Mouse (Mus musculus): ENCODE measurements at regions not wholly inside any gene's neighbourhood (a gene's known extent, or its start where the extent isn't known, plus 50 kb on each side); places are given as distances from the start of the nearest gene placed in this dataset.
A peak's percentile ranks its signal among the peaks of the same experiment; 100 is the strongest.

DNA sequence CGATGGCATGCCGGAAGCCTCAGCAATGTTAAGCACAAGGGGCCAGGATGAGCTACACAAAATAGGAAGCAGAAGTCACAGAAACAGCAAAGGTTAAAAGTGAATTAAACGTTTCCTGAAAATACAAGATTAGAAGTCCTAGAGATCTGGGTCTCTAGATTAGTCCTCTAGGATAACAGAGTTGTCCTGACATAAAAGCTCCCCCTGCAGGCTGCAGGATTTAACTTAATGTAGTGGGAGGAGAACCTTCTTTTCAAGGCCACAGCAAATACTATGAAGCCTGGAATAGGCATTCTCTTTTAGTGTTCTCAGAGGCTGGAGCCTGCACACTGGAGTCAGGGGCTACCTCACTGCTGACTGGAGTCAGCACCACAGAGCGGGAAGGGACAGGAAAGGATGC lies 604.1 kb upstream of the Adgrl2 start:
- WGBS: 71% methylated on average over 4 of the region's 4 CpGs
- H3K27me3 ChIP-seq: no peaks in the 10 kb centered on the region
- H3K36me3 ChIP-seq: no peaks in the 10 kb centered on the region
- H3K27ac ChIP-seq: no peak overlapping the region
- no peak overlapping the region for H3K9ac ChIP-seq
- H3K4me1 ChIP-seq: no peaks in the 10 kb centered on the region
- H3K9me3 ChIP-seq (replicated peaks): no peaks in the 10 kb centered on the region
- no peak overlapping the region for H3K4me3 ChIP-seq
- ATAC-seq (ENCODE audit: low FRiP score): no peak
- H3K4me2 ChIP-seq (replicated peaks): no peak overlapping the region

DNA sequence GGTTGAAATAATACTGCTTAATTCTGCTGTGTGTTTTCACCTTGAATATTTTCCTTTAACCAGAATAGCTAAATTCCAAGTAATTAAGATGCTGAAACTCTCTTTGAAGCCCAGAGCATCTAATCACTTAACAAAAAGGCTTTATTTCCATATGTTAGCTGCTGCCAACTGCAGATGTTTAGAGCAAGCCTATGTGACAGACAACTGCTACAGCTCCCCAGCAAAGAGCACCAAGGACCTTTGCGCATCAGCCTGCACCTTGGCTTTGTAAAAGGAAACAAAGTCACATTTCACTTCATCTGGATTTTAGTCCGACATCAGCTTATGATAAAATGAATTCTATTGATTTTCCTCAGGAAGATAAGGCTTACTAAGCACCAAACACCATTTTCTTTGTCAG lies 595.4 kb upstream of the Adgrl2 start:
- 40% methylated on average over 2 of the region's 2 CpGs for WGBS
- ATAC-seq (ENCODE audit: low FRiP score): no peak
- Histone ChIP-seq H3K4me2 (replicated peaks) (no peak overlapping the region), H3K36me3 (no peaks in the 10 kb centered on the region), H3K27me3 (no peaks in the 10 kb centered on the region), H3K9ac (no peak overlapping the region), H3K9me3 (replicated peaks) (no peaks in the 10 kb centered on the region), H3K4me1 (peaks cover 5% of the 10 kb centered on the region), H3K27ac (no peak overlapping the region), H3K4me3 (no peak overlapping the region)

DNA sequence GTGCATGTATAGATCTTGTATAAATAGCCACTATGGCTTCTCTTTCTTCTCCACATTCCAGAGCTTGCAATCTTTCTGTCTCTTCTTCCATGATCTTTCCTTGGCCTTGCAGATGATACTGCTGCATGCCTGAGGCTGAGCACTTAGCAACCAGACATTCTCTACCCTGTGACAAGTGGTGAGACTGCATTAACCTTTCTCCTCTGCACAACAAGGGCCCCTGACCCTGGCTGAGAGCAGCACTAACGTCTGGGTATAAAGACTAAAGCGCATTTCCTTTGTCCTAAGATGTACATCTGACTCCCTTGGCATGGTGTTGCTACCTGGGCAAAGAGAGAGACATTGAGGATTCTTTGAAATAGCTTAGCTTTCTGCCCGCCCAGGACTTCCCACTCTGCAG lies 590.8 kb upstream of the Adgrl2 start:
- H3K4me2 ChIP-seq (replicated peaks): no peak overlapping the region
- H3K4me1 ChIP-seq: peaks cover 5% of the 10 kb centered on the region
- ATAC-seq (ENCODE audit: low FRiP score): no peak
- H3K27me3 ChIP-seq: no peaks in the 10 kb centered on the region
- H3K36me3 ChIP-seq: no peaks in the 10 kb centered on the region
- 23% methylated on average over 3 of the region's 3 CpGs for WGBS
- no peaks in the 10 kb centered on the region for H3K9me3 ChIP-seq (replicated peaks)
- no peak overlapping the region for H3K27ac ChIP-seq
- H3K4me3 ChIP-seq: no peak overlapping the region
- no peak overlapping the region for H3K9ac ChIP-seq

DNA sequence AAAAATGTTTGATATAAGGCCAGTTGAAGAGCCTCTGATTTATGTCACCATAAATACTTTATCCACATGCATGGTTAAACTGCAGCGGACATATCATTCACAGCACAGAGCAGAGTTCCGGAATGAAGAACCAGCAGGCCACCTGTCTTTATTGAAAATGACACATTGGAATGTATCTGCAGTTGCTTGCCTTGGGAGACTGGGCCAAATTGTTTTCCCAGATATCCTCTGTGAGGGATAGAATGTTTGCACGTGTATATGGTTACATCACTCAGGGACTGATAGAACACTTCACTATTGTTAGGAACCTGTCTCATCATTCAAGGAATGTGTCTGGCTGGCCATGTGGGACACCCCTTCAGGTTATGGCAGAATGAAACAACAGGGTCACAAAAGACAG lies 585.3 kb upstream of the Adgrl2 start:
- ATAC-seq (ENCODE audit: low FRiP score): no peak
- 66% methylated on average over 3 of the region's 3 CpGs for WGBS
- no peaks in the 10 kb centered on the region for H3K4me1 ChIP-seq

GRCm38 (mm10) chr3:149566853-149567252 lies 576.5 kb upstream of the Adgrl2 start:
- no peak for ATAC-seq (ENCODE audit: low FRiP score)
- Histone ChIP-seq H3K9me3 (replicated peaks) (no peaks in the 10 kb centered on the region), H3K4me1 (no peaks in the 10 kb centered on the region), H3K9ac (no peak overlapping the region), H3K4me3 (no peak overlapping the region), H3K27ac (no peak overlapping the region), H3K36me3 (no peaks in the 10 kb centered on the region), H3K4me2 (replicated peaks) (no peak overlapping the region), H3K27me3 (no peaks in the 10 kb centered on the region)
- 86% methylated on average over 6 of the region's 6 CpGs for WGBS

More for the DNA sequence above, 585.3 kb upstream of the Adgrl2 start:
- Histone ChIP-seq H3K4me3 (no peak overlapping the region), H3K4me2 (replicated peaks) (no peak overlapping the region), H3K27ac (no peak overlapping the region), H3K36me3 (no peaks in the 10 kb centered on the region), H3K9me3 (replicated peaks) (no peaks in the 10 kb centered on the region), H3K9ac (no peak overlapping the region), H3K27me3 (no peaks in the 10 kb centered on the region)

DNA sequence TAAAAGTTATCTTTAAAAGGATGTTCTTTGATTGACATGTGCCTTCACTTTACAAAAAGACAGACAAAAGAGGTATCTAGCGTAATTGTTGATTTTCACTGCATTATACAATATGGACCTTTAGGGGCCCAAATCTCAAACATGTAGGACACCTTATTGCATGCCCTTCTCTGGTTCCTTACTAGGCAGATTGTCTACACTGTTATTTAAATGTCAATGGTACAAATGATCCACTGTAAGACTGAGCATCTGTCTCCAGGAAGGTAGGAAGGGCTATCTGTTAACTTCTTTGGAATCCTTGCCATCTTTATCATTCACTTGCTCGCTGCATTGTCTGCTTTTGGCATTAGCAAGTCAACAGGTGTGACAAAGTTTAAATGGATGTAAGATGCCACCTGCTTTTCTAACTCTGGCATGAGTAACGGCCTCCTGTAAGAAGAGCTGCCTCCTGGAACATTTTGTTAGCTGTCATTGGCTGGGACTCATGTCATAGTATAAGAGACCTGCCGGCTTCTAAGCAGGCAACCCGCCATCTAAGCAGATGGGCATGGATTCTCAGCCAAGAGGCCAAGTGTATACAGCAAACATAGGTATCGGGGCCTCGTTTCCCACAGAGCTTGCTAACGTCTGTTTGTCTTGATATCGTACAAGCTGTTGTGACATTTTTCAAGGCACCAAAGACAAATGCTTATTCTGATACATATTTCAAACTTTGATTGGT lies 560.0 kb upstream of the Adgrl2 start:
- no peaks in the 10 kb centered on the region for H3K36me3 ChIP-seq
- H3K9me3 ChIP-seq (replicated peaks): no peaks in the 10 kb centered on the region
- no peak overlapping the region for H3K9ac ChIP-seq
- H3K4me3 ChIP-seq: no peak overlapping the region
- no peaks in the 10 kb centered on the region for H3K27me3 ChIP-seq
- ATAC-seq (ENCODE audit: low FRiP score): no peak
- H3K4me2 ChIP-seq (replicated peaks): no peak overlapping the region
- WGBS: 89% methylated on average over 9 of the region's 9 CpGs
- no peaks in the 10 kb centered on the region for H3K4me1 ChIP-seq
- no peak overlapping the region for H3K27ac ChIP-seq

DNA sequence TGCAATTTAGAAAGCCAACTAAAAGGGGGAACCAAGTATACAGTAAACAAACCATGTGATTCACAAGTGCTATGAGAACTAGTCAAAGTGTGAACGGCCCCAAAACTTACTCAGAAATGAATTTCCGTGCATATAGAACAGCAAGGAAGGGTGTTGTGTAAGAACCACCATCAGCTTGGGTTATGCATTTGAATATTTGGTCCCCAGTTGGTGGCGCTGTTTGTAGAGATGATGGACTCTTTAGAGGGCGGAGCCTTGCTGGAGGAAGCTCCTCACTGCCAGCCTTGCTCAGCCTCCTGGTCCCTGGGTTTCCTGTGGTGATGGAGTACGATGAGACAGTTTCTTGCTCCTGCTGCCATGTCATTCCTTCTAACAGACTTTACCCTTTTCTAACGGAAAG lies 556.7 kb upstream of the Adgrl2 start:
- no peak for ATAC-seq (ENCODE audit: low FRiP score)
- WGBS: 73% methylated on average over 6 of the region's 6 CpGs
- no peaks in the 10 kb centered on the region for H3K27me3 ChIP-seq

GRCm38 (mm10) chr3:149546256-149546655 lies 555.9 kb upstream of the Adgrl2 start:
- Histone ChIP-seq H3K4me1 (no peaks in the 10 kb centered on the region), H3K9me3 (replicated peaks) (no peaks in the 10 kb centered on the region), H3K9ac (no peak overlapping the region), H3K36me3 (no peaks in the 10 kb centered on the region), H3K4me2 (replicated peaks) (no peak overlapping the region), H3K27me3 (no peaks in the 10 kb centered on the region), H3K27ac (no peak overlapping the region), H3K4me3 (no peak overlapping the region)
- ATAC-seq (ENCODE audit: low FRiP score): no peak
- 76% methylated on average over 10 of the region's 10 CpGs for WGBS

More for the DNA sequence above, 556.7 kb upstream of the Adgrl2 start:
- Histone ChIP-seq H3K4me3 (no peak overlapping the region), H3K4me1 (no peaks in the 10 kb centered on the region), H3K36me3 (no peaks in the 10 kb centered on the region), H3K9ac (no peak overlapping the region), H3K27ac (no peak overlapping the region), H3K4me2 (replicated peaks) (no peak overlapping the region), H3K9me3 (replicated peaks) (no peaks in the 10 kb centered on the region)

GRCm38 (mm10) chr3:149534183-149534582 lies 543.8 kb upstream of the Adgrl2 start:
- H3K27me3 ChIP-seq: no peaks in the 10 kb centered on the region

DNA sequence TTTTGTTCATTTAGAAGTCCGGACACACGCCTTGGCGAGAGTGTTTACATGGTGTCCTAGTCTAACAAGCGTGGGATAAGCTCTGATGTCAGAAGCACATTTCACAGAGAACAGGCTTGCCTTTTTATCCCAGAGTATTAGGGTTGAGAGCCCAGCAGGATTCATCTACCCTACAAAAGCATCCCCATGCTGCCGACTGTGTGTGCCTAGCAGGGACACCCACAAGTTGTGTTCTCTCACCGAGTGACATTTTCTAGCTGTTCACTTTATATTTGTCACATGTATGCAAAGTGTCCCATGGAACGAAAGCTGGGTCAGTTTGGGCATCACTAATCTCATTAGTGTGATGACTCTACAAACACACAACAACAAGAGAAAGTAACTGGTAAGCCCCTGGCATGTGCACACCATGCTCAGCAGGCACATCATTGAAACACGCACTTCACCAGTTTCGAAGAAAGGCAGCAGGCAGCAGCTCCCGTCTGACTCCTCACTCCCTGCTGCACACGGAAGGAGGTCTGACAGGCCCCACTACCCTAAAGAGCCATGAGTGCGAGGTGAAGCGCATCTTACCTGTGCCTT lies 539.8 kb upstream of the Adgrl2 start:
- H3K36me3 ChIP-seq: no peaks in the 10 kb centered on the region
- H3K9ac ChIP-seq: no peak overlapping the region
- H3K4me3 ChIP-seq: no peak overlapping the region
- no peaks in the 10 kb centered on the region for H3K4me1 ChIP-seq
- 79% methylated on average over 13 of the region's 13 CpGs for WGBS
- no peak overlapping the region for H3K27ac ChIP-seq
- no peak for ATAC-seq (ENCODE audit: low FRiP score)
- no peaks in the 10 kb centered on the region for H3K9me3 ChIP-seq (replicated peaks)
- H3K4me2 ChIP-seq (replicated peaks): no peak overlapping the region
- H3K27me3 ChIP-seq: no peaks in the 10 kb centered on the region

More at GRCm38 (mm10) chr3:149534183-149534582, 543.8 kb upstream of the Adgrl2 start:
- H3K36me3 ChIP-seq: no peaks in the 10 kb centered on the region
- ATAC-seq (ENCODE audit: low FRiP score): no peak
- no peaks in the 10 kb centered on the region for H3K9me3 ChIP-seq (replicated peaks)
- H3K4me3 ChIP-seq: no peak overlapping the region
- WGBS: 46% methylated on average over 4 of the region's 4 CpGs
- no peak overlapping the region for H3K4me2 ChIP-seq (replicated peaks)
- no peak overlapping the region for H3K9ac ChIP-seq
- no peaks in the 10 kb centered on the region for H3K4me1 ChIP-seq
- H3K27ac ChIP-seq: no peak overlapping the region

DNA sequence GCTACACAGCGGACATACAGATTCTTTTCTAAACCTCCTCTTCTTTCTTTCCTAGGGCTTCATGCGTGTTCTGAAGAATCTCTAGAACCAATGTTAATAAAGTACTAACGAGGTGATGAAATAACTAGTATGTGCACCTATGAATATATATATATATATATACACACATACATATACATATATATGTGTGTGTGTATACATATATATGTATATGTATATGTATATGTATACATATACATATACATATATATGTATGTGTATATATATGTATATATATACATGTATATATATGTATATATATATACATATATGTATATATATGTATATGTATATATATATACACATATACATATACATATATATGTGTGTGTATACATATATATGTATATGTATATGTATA lies 536.2 kb upstream of the Adgrl2 start:
- Histone ChIP-seq H3K27me3 (no peaks in the 10 kb centered on the region), H3K9ac (no peak overlapping the region), H3K4me3 (no peak overlapping the region), H3K4me1 (no peaks in the 10 kb centered on the region), H3K27ac (no peak overlapping the region), H3K36me3 (no peaks in the 10 kb centered on the region), H3K4me2 (replicated peaks) (no peak overlapping the region), H3K9me3 (replicated peaks) (no peaks in the 10 kb centered on the region)
- ATAC-seq (ENCODE audit: low FRiP score): no peak
- 92% methylated on average over 3 of the region's 3 CpGs for WGBS

- Histone ChIP-seq H3K4me1 (peaks cover 9% of the 10 kb centered on the region), H3K4me3 (peak overlapping the region; percentile 42), H3K9ac (peak overlapping the region; percentile 41), H3K4me2 (replicated peaks) (peak overlapping the region; percentile 83), H3K27me3 (peaks cover 6% of the 10 kb centered on the region; the same call in 1 of the 2 replicates), H3K9me3 (replicated peaks) (no peaks in the 10 kb centered on the region), H3K36me3 (no peaks in the 10 kb centered on the region), H3K27ac (no peak overlapping the region)
- ATAC-seq (ENCODE audit: low FRiP score): peak; percentile 26; the same call in 1 of the 2 replicates
- WGBS: 19% methylated on average over 15 of the region's 15 CpGs
These were observed 529.2 kb upstream of the Adgrl2 start for GRCm38 (mm10) chr3:149519575-149519929.
